Mouse (Mus musculus) Patski (cell line): Measurements from ENCODE around the gene H2-M10.4. TPM values are rescaled to one million over a fixed set of nuclear protein-coding genes. Genes with fewer than 3 reads are reported as not detected.
A peak's percentile ranks its signal among the peaks of the same experiment; 100 is the strongest.
"Not testable (repeated sequence)": the region's sequence is repeated elsewhere in the genome, so short reads cannot be mapped to it uniquely, and the experiment has no call there.

Experiments
- ATAC-seq: fragments of 100-300 bp; one replicate; pipeline ENCODE4 v1.8.0; 2021
- CTCF ChIA-PET: fragments of 350-600 bp; sonication (Branson Sonifier 250); formaldehyde crosslinking; loops from one replicate; lab custom pipeline; 2022; ENCODE audit warnings: inconsistent platforms; lab: Charles Lee
- POLR2A ChIA-PET: fragments of 350-600 bp; sonication (Branson Sonifier 250); formaldehyde crosslinking; loops from one replicate; lab custom pipeline; 2022; ENCODE audit warnings: antibody characterized with exemption, inconsistent platforms; lab: Charles Lee
- DNase-seq: peaks from one replicate; pipeline ENCODE4 v3.0.0-alpha.2; 2011; ENCODE audit warnings: low read depth, low spot score
- H3K27me3 ChIP-seq: fragments of 371-371 bp; one replicate; pipeline ENCODE4 v1.5.1; 2021
- CTCF ChIP-seq: fragments of 100-300 bp; IDR thresholded peaks from one replicate; pipeline ENCODE4 v1.5.1; 2021
- in situ Hi-C: fragments of 300-500 bp; cut with MboI; formaldehyde crosslinking; loops from 3 replicates; pipeline ENCODE4 v1.11.1; 2018; ENCODE audit warnings: low pct_unique_long_range_greater_than_20kb, mixed read lengths
- polyA plus RNA-seq: library from polyadenylated mRNA; unstranded; gene quantifications from one replicate; pipeline ENCODE4 v1.2.3, GENCODE M21; 2021

The H2-M10.4 gene
- polyA plus RNA-seq = not detected

DNA sequence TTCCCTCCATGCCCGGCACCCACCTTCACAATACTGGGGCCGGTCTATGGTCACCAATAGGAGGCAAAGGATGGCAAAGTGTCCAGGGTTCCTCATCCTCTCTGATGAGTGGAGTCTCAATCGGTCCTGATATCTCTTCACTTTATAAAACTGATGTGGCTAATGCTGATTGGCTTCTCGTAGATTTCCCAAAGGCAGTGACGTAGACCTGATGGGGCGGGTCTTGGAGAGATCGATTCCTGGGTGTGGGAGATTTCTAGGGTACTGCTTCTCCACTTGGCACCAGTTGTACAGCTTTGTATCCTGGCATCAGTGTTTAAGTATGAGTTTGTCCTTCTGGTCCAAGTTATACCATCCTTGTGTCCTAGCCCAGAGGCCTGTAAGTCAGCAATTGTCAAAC, at the start of gene H2-M10.4:
H2-M10.4 (minus strand) TSS at position 101 of the 400 bp plus-strand sequence.
- POLR2A ChIA-PET = no interaction called here
- ATAC-seq (no peak), DNase-seq (no peak)
- H3K27me3 ChIP-seq = peaks cover 6% of the 10 kb centered on the region
- in situ Hi-C loops = loop anchor here (10.0 kb wide), 1 partner anchor 353 kb away; the partner anchor contains the start of gene H2-M10.6
- CTCF ChIA-PET = no interaction called here
- TF ChIP-seq CTCF = no peak

DNA sequence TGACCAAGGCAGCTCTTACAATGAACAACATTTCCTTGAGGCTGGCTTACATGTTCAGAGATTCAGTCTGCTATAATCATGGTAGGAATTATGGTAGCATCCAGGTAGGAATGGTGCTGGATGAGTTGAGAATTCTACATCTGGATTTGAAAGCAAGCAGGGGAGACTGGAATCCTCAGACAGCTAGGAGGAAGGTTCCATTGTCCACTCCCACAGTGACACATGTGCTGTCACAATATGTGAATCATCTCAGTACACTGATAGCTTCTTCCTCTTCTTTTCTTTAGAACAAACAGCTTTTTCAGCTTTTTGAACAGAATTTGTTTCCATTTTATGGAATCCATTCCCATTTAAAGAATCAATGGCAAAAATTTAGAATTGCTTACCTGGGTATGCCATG, 41.8 kb upstream of the H2-M10.4 start:
- POLR2A ChIA-PET = no interaction called here
- peaks cover 5% of the 10 kb centered on the region for H3K27me3 ChIP-seq
- in situ Hi-C loops = no loop called here
- CTCF ChIA-PET = no interaction called here
- no peak for DNase-seq
- TF ChIP-seq CTCF = no peak
- no peak for ATAC-seq

DNA sequence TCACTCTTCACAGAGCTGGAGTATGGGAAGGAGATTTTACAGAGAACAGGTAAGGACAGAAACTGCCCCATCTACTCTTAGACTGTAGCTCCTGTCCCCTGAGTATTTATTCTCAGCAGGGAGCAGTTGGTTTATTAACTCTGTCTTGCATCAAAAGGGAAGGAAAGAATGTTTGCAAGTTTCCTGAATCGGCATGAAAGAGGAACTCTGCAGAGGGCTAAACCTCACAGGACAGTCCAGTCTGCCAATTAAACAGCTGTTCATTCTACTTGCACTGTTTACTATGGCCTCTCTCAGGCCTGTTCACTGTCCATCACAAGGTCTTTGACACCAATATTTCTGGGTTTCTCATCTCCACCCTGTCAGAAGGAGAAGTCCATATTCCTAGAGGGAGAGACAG, 38.3 kb upstream of the H2-M10.4 start:
- ATAC-seq (no peak), DNase-seq (no peak)
- H3K27me3 ChIP-seq = peaks cover 5% of the 10 kb centered on the region
- in situ Hi-C loops = no loop called here
- ChIA-PET POLR2A (no interaction called here), CTCF (interaction anchor here (1.3 kb wide), 1 partner anchor 13 kb away, joined by 3 read pairs; no protein-coding TSS in a partner anchor)
- no peak for TF ChIP-seq CTCF

DNA sequence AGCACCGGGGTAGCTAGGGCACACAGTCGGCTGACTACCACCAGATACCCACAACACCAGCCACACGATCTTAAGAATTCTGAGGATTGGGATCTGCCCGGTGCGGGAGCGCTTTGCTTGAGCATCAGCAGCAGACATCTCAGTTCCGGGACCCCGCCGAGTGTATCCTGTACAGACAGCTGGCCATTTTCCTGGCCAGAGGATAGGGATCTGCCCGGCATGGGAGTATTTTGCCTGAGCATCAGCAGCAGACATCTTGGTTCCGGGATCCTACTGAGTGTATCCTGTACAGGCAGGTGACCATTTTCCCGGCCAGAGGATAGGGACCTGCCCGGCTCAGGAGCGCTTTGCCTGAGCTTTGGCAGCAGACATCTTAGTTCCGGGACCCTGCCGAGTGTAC, 26.0 kb upstream of the H2-M10.4 start:
- POLR2A ChIA-PET, H3K27me3 ChIP-seq, DNase-seq, in situ Hi-C loops, ATAC-seq: not testable (repeated sequence)
- CTCF ChIA-PET = interaction anchor here (1.2 kb wide), 1 partner anchor 12 kb away, joined by 3 read pairs; no protein-coding TSS in a partner anchor

DNA sequence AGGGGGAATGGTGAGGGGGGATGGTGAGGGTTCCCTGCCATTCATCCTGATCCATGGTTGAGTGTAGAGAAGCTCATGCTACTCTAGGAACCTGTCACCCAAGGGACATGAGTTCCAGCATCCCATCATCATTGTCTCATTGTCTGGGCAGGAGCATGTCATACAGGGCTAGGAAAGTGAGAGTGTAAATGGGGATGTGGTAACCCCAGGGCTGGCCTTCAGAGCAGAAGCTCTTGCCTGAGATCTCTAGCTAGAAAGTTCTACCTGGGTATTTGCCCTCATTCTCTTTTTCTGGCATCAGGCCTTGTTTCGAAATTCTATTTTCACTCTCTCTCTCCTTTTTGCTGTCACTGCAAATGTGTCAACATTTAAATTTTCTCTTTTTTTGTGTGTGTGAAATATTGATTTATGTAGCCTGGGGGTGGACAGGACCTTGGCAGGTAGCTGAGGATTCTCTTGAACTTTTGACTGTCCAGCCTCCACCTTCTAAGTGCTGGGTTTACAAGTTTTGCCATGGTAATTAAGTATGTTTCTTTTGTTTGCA, 24.6 kb upstream of the H2-M10.4 start:
- in situ Hi-C loops = no loop called here
- H3K27me3 ChIP-seq = no peaks in the 10 kb centered on the region
- TF ChIP-seq CTCF = no peak

DNA sequence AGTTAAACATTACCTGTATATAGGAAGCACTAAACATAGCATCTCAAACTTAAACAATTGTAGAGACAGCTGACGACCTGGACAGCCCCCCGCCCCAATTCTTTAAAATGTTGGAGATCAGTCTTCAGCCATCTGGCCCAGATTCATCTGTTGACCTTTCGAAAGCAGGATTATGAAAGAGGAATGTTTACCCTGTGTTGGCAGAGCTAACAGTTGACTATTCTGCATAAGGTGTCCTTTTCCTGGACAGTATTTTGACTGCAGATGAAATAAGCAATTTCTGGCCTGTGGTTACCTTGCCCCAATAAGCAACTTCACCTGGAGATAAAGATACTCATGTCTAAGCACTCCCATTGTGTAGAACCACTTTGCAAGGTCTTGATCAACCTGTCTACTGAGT, 21.7 kb upstream of the H2-M10.4 start:
- ChIA-PET POLR2A (no interaction called here), CTCF (no interaction called here)
- H3K27me3 ChIP-seq = no peaks in the 10 kb centered on the region
- no peak for TF ChIP-seq CTCF
- DNase-seq = no peak
- in situ Hi-C loops = no loop called here
- no peak for ATAC-seq

More for the DNA sequence above, 24.6 kb upstream of the H2-M10.4 start:
- ATAC-seq = no peak
- ChIA-PET CTCF (no interaction called here), POLR2A (no interaction called here)
- DNase-seq = no peak

DNA sequence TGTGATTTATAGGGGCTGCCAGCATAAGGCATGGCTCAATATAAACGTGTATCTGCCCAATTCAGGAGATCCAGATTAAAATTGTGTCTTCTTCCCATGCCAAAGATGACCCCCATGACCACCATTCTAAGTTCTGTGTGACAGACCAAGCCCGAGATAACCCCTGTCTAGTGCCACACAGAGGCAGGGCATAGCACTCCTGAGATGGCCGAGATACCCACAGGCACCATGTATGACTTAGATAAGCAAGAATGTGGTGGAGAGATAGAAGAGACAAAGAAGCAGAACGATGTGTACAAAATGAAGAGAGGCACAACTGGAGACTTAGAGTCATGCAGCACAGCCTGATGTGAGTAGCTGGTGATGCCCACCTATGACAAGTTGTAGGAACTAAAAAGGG, 5.9 kb downstream of the H2-M10.4 start:
- ATAC-seq (no peak), DNase-seq (no peak)
- ChIA-PET CTCF (no interaction called here), POLR2A (no interaction called here)
- in situ Hi-C loops = no loop called here
- TF ChIP-seq CTCF = no peak
- H3K27me3 ChIP-seq = peaks cover 6% of the 10 kb centered on the region

DNA sequence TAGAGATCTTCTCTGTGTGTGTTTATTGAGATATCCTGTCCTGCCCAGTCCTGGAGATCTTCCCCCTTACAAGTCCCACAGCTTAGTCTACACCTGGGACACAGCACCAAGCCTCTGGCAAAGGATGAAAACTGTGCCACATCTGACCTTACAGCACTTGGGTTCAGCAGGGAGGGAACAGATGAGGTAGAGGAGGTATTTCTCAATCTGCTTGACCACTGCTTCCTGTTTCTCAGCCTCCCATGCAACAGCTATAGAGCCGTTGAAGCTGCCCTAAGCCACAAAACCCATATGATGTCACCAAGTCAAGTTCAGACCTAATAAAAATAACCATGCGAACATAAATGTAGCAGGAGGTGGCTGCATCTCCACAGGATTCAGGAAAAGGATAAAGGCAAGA, 30.7 kb downstream of the H2-M10.4 start:
- in situ Hi-C loops = no loop called here
- POLR2A ChIA-PET = no interaction called here
- ATAC-seq (no peak), DNase-seq (no peak)
- H3K27me3 ChIP-seq = no peaks in the 10 kb centered on the region
- CTCF ChIA-PET = no interaction called here
- no peak for TF ChIP-seq CTCF

DNA sequence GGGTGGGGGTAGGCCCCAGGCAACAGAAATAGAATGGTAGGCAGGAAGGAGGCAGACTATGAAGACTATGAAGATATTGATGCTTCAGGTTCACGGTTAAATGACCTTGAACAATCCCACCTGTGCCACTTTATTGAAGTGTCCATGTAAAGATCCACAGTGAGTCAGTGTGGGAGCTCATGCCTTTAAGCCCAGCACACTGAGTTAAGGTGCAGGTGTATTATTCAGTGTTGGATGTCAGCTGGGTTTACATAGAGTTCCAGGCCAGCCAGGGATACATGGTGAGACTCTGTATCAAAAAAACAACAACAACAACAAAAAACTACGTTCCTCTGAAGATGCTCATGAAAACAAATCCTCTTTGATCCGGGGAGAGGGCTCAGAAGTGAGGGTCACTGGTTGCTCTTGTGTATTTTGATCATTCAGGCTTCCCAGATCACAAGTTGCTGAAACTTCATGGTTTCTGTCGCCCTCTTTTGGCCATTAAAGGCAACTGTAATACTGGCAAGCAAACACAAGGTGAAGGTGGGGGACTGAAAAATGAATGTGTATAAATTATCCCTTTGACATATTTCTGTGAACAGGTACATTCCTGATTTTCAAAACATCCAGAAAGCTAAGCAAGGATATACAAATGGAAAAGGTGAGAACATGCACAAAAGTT, 43.9 kb downstream of the H2-M10.4 start:
- ChIA-PET CTCF (interaction anchor here (1.0 to 1.5 kb wide), 2 partner anchors 32 to 62 kb away, joined by 3 read pairs; no protein-coding TSS in a partner anchor), POLR2A (no interaction called here)
- ATAC-seq (no peak), DNase-seq (no peak)
- peaks cover 4% of the 10 kb centered on the region for H3K27me3 ChIP-seq
- in situ Hi-C loops = loop anchor here (10.0 kb wide), 1 partner anchor 307 kb away; no protein-coding TSS in a partner anchor
- peak; percentile 62 for TF ChIP-seq CTCF

DNA sequence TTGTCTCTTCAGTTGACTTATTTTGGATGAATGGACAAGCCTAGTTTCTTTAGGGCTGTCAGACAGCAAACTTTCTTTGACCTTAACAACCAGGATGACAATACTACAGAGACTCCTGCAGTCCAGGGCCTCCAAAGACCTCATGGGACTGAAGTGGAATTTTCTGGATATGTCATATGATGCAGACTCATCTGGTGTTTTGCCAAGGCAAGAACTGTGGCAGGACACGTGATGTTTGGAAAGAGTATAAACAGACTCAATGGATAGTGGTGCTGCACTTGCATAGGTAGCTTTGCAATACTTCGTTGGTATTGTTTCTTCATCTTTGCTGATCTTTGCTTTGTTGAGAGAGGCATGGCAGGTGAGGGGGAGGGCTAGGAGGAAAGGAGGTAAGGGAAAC, 44.7 kb downstream of the H2-M10.4 start:
- DNase-seq (no peak), ATAC-seq (no peak)
- ChIA-PET POLR2A (no interaction called here), CTCF (interaction anchor here (1.0 kb wide), 1 partner anchor 31 kb away, joined by 3 read pairs; no protein-coding TSS in a partner anchor)
- in situ Hi-C loops = loop anchor here (10.0 kb wide), 1 partner anchor 307 kb away; no protein-coding TSS in a partner anchor
- H3K27me3 ChIP-seq = peaks cover 4% of the 10 kb centered on the region
- no peak for TF ChIP-seq CTCF

DNA sequence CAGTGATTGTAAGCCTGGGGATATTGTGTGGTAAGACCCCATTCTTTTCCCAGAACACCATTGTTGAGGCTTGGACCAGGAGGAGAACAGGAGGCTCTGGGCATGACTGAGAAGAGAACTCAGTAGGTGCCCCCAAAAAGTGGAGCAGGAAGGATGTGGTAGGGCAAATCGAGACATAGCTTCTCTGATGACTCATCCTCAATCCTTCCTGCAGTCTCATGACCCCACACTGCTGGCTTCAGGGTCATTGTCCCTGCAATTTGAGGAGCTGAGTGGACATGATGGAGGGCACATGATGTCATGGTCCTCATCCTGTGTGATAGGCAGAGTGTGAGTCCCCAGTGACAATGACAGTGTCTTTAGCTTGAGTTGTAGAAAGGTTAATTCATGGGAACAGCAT, 46.7 kb downstream of the H2-M10.4 start:
- no peak for ATAC-seq
- no peak for DNase-seq
- in situ Hi-C loops = loop anchor here (10.0 kb wide), 1 partner anchor 309 kb away; no protein-coding TSS in a partner anchor
- POLR2A ChIA-PET = no interaction called here
- TF ChIP-seq CTCF = no peak
- CTCF ChIA-PET = no interaction called here
- no peaks in the 10 kb centered on the region for H3K27me3 ChIP-seq
